ENCODE assay signal across 8 mouse cellular contexts in the genomic region with DNA sequence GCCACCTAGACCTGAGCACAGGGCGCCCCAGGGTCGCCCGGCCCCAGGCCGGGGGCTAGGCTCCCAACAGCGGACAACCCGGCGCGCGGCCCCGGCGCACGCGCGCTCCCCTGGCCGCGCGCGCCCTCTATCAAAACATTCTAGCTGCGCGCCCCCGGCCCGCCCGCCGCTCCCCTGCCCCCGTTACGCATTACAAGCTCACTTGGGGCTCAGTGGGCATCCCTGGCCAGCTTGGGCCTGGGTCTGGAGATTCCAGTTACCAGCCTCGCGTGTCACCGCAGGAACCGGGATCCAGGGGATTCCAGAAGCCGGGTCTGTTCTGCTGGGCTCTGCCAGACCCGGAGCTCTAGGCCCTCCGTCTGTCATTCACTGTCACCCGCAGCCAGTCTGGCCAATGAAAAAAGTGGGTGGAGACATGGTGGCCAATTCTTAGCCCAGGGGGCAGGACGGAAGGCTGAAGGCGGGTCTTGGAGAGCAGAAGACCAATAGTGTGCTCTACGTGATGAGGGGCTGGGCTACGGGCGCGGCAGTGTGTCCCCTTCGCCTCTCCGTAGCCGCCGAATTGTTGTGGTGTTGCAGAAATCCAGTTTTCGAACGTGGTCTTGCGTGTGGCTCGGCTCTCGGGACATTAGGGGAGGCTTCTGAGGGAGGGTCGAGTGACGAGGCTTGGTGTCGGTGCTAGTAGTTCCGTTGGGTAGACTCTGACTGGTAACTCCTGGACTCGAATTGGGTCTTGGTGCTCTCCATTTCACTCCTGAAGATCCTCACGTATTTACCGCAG. TPM values are rescaled to one million over a fixed set of nuclear protein-coding genes. Genes with fewer than 3 reads are reported as not detected.
DNase-seq lines count a peak whose midpoint lies in the region; ATAC-seq lines count a peak whose summit lies in the region.

Gene Ankzf1, plus strand, starts transcription at position 530 of the 781 bp plus-strand sequence.
Gene Atg9a, minus strand, starts transcription at position 575 of the 781 bp plus-strand sequence.

- DNase-seq in MEL-GATA-1-ER (ENCODE audit: extremely low read depth, low read depth), result peak; percentile 97
- peak; percentile 93 for DNase-seq in cerebellum, adult 8-10 months
- peak; percentile 97 for DNase-seq in forelimb bud, embryonic 11.5 days (ENCODE audit: low read depth, low spot score)
- DNase-seq in layer of hippocampus, adult 9-10 months (ENCODE audit: low spot score), result peak; percentile 94
- peak; percentile 70 for DNase-seq in ovary, postnatal 10 days (ENCODE audit: low spot score)
- peak; percentile 88 to 95 for DNase-seq in thymus, postnatal 10 days (ENCODE audit: low spot score in 2 of 2)

- H3K4me3 ChIP-seq in lung, embryonic 16.5 days (ENCODE audit: low read length), result peak within 1 kb of the TSS; percentile 84

- peak within 1 kb of the TSS; percentile 93 for H3K27ac ChIP-seq in lung, embryonic 16.5 days (ENCODE audit: low read length)

- ATAC-seq in hematopoietic stem cell, adult 5-6 weeks (replicated peaks in 1 of 2; ENCODE audit: insufficient read depth in 1 of 2, low FRiP score in 2 of 2, low TSS enrichment in 1 of 2, low read depth in 1 of 2, poor library complexity in 2 of 2, severe bottlenecking in 2 of 2), result peak; percentile 94 to 97
- peak; percentile 100 for ATAC-seq in lung, embryonic 16.5 days (ENCODE audit: low read depth)

- under 1% methylated on average over 56 of the region's 56 CpGs for WGBS in lung, embryonic 16.5 days

- H3K9me3 ChIP-seq in lung, embryonic 16.5 days (ENCODE audit: control insufficient read depth, low read length), result no peaks in the 10 kb centered on the region

- peak within 1 kb of the TSS; percentile 85 for H3K4me2 ChIP-seq in lung, embryonic 16.5 days (ENCODE audit: low read depth, low read length)

- H3K36me3 ChIP-seq in lung, embryonic 16.5 days (ENCODE audit: control insufficient read depth, insufficient read depth, low read length), result peaks cover 12% of the 10 kb centered on the region

- H3K4me1 ChIP-seq in lung, embryonic 16.5 days (replicated peaks; ENCODE audit: control insufficient read depth, insufficient read depth, low read length), result peaks cover 8% of the 10 kb centered on the region

- peak within 1 kb of the TSS; percentile 86 for H3K9ac ChIP-seq in lung, embryonic 16.5 days (ENCODE audit: low read length)

- no peaks in the 10 kb centered on the region for H3K27me3 ChIP-seq in lung, embryonic 16.5 days (ENCODE audit: control insufficient read depth, insufficient read depth, low read depth, low read length)

RNA-seq across cellular contexts. Expression of gene Ankzf1, which starts in this region (rescaled TPM):
- total RNA-seq in hematopoietic stem cell, adult 5-6 weeks (2017), result 33.5 and 34.6 TPM in 2 replicates
- 23.4 and 24.6 TPM in 2 replicates for polyA plus RNA-seq in lung, embryonic 16.5 days (2015; fragmentation: Nextera tagmentation; extraction: Ambion mirVana)

RNA-seq across cellular contexts. Expression of gene Atg9a, which starts in this region (rescaled TPM):
- 7.5 and 11.1 TPM in 2 replicates for total RNA-seq in hematopoietic stem cell, adult 5-6 weeks (2017)
- 26.4 and 29.1 TPM in 2 replicates for polyA plus RNA-seq in lung, embryonic 16.5 days (2015; fragmentation: Nextera tagmentation; extraction: Ambion mirVana)

Comparison
In these comparisons a context has a peak if more than half of its experiments do, and no peak if none do; other contexts are left out.
1. Peak in every context shown above with its lines: DNase-seq, ATAC-seq, H3K4me3 ChIP-seq and H3K27ac ChIP-seq.